Mouse (Mus musculus) midbrain, embryonic 11.5 days (tissue): ENCODE results near the gene Thsd4. TPM values are rescaled to one million over a fixed set of nuclear protein-coding genes. Genes with fewer than 3 reads are reported as not detected.
A peak's percentile ranks its signal among the peaks of the same experiment; 100 is the strongest.

Source experiments
- ATAC-seq: fragments of 200-750 bp; cut with Nextera tagmentation; 2 replicates; pipeline ENCODE4 v1.8.0; 2017; ENCODE audit warnings: moderate TSS enrichment, moderate library complexity; ENCODE audit not compliant: low FRiP score
- DNase-seq: peaks from one replicate; pipeline ENCODE4 v3.0.0; 2015; ENCODE audit warnings: low spot score; ENCODE audit errors: missing footprints
- H3K27ac ChIP-seq: fragments of 300-500 bp; sonication (generic); 2 replicates; pipeline ENCODE4 v1.5.1; 2014; ENCODE audit warnings: low read depth, low read length
- H3K27me3 ChIP-seq: fragments of 300-500 bp; sonication (generic); 2 replicates; pipeline ENCODE4 v1.6.1; 2014; ENCODE audit warnings: mild to moderate bottlenecking, low read length, moderate library complexity, mixed read lengths; ENCODE audit not compliant: control insufficient read depth, insufficient read depth
- H3K36me3 ChIP-seq: fragments of 300-500 bp; sonication (generic); 2 replicates; pipeline ENCODE4 v1.6.1; 2014; ENCODE audit warnings: mild to moderate bottlenecking, low read length, moderate library complexity, mixed read lengths; ENCODE audit not compliant: control insufficient read depth, insufficient read depth
- H3K4me1 ChIP-seq: fragments of 300-500 bp; sonication (generic); 2 replicates; pipeline ENCODE4 v1.6.1; 2014; ENCODE audit warnings: low read length; ENCODE audit not compliant: control insufficient read depth, insufficient read depth
- H3K4me2 ChIP-seq: fragments of 300-500 bp; sonication (generic); 2 replicates; pipeline ENCODE4 v1.6.1; 2014; ENCODE audit warnings: mild to moderate bottlenecking, moderate library complexity
- H3K4me3 ChIP-seq: fragments of 300-500 bp; sonication (generic); 2 replicates; pipeline ENCODE4 v1.5.1; 2014; ENCODE audit warnings: low read depth, low read length
- H3K9ac ChIP-seq: fragments of 300-500 bp; sonication (generic); 2 replicates; pipeline ENCODE4 v1.6.1; 2014; ENCODE audit warnings: low read length
- H3K9me3 ChIP-seq: fragments of 300-500 bp; sonication (generic); 2 replicates; pipeline ENCODE4 v1.6.1; 2016; ENCODE audit warnings: low read length; ENCODE audit not compliant: control insufficient read depth
- WGBS: fragments of 180-500 bp; shearing (Covaris S2); extraction: QIAGEN DNeasy Blood & Tissue Kit; methylation state at CpG from one replicate; pipeline ENCODE4 v1.1.7; 2014; 5-methylcytosine and 5-hydroxymethylcytosine counted together
- polyA plus RNA-seq: library from polyadenylated mRNA; unstranded; fragments of >200 nt; fragmentation: Nextera tagmentation; extraction: Ambion mirVana; gene quantifications from 2 replicates; pipeline ENCODE4 v1.2.1, GENCODE M21; 2014

Gene Thsd4
- polyA plus RNA-seq, 1 experiment from 2014 or later: 6.4 TPM

- WGBS: 79% methylated on average over 7 of the region's 7 CpGs
- DNase-seq (peak; percentile 69), ATAC-seq (no peak)
- H3K27me3 ChIP-seq: no peaks in the 10 kb centered on the region
- H3K4me1 ChIP-seq: no peaks in the 10 kb centered on the region
- no peak overlapping the region for H3K4me3 ChIP-seq
- no peaks in the 10 kb centered on the region for H3K36me3 ChIP-seq
- no peak overlapping the region for H3K27ac ChIP-seq
- H3K9me3 ChIP-seq: no peaks in the 10 kb centered on the region
- H3K4me2 ChIP-seq: no peak overlapping the region
- H3K9ac ChIP-seq: no peak overlapping the region
Observed at GRCm38 (mm10) chr9:60117831-60118230, 404.0 kb downstream of the Thsd4 start.

GRCm38 (mm10) chr9:60115711-60116247 lies 406.1 kb downstream of the Thsd4 start:
- no peak overlapping the region for H3K9ac ChIP-seq
- DNase-seq (peak; percentile 70), ATAC-seq (no peak)
- no peak overlapping the region for H3K4me3 ChIP-seq
- no peaks in the 10 kb centered on the region for H3K36me3 ChIP-seq
- no peaks in the 10 kb centered on the region for H3K27me3 ChIP-seq
- H3K9me3 ChIP-seq: no peaks in the 10 kb centered on the region
- 79% methylated on average over 6 of the region's 6 CpGs for WGBS
- no peak overlapping the region for H3K27ac ChIP-seq
- H3K4me2 ChIP-seq: no peak overlapping the region
- no peaks in the 10 kb centered on the region for H3K4me1 ChIP-seq

- Histone ChIP-seq H3K27me3 (no peaks in the 10 kb centered on the region), H3K4me3 (no peak overlapping the region), H3K4me2 (no peak overlapping the region), H3K27ac (no peak overlapping the region), H3K36me3 (no peaks in the 10 kb centered on the region), H3K9me3 (no peaks in the 10 kb centered on the region), H3K9ac (no peak overlapping the region), H3K4me1 (no peaks in the 10 kb centered on the region)
- DNase-seq (peak; percentile 60), ATAC-seq (no peak)
- WGBS: 92% methylated on average over 9 of the region's 9 CpGs
Observed at GRCm38 (mm10) chr9:60115306-60115705, 406.5 kb downstream of the Thsd4 start.

- WGBS: 90% methylated on average over 5 of the region's 5 CpGs
- peak; percentile 14 for DNase-seq
- Histone ChIP-seq H3K27ac (no peak overlapping the region), H3K9me3 (no peaks in the 10 kb centered on the region), H3K4me1 (no peaks in the 10 kb centered on the region), H3K9ac (no peak overlapping the region), H3K27me3 (no peaks in the 10 kb centered on the region), H3K4me3 (no peak overlapping the region), H3K36me3 (no peaks in the 10 kb centered on the region), H3K4me2 (no peak overlapping the region)
- no peak for ATAC-seq
Observed at GRCm38 (mm10) chr9:60110200-60110599, 411.6 kb downstream of the Thsd4 start.

- ATAC-seq: no peak
- no peak overlapping the region for H3K9ac ChIP-seq
- no peak overlapping the region for H3K27ac ChIP-seq
- 89% methylated on average over 6 of the region's 6 CpGs for WGBS
- no peak for DNase-seq
- H3K27me3 ChIP-seq: no peaks in the 10 kb centered on the region
- H3K9me3 ChIP-seq: no peaks in the 10 kb centered on the region
- no peak overlapping the region for H3K4me3 ChIP-seq
- H3K36me3 ChIP-seq: no peaks in the 10 kb centered on the region
- no peak overlapping the region for H3K4me2 ChIP-seq
- H3K4me1 ChIP-seq: no peaks in the 10 kb centered on the region
Observed at GRCm38 (mm10) chr9:60106683-60107082, 415.2 kb downstream of the Thsd4 start.

- no peaks in the 10 kb centered on the region for H3K27me3 ChIP-seq
- WGBS: 63% methylated on average over 1 of the region's 1 CpGs
- H3K36me3 ChIP-seq: no peaks in the 10 kb centered on the region
- no peak overlapping the region for H3K4me3 ChIP-seq
- DNase-seq (no peak), ATAC-seq (no peak)
- H3K4me2 ChIP-seq: no peak overlapping the region
- no peak overlapping the region for H3K9ac ChIP-seq
- H3K9me3 ChIP-seq: no peaks in the 10 kb centered on the region
- H3K4me1 ChIP-seq: no peaks in the 10 kb centered on the region
- no peak overlapping the region for H3K27ac ChIP-seq
Observed at GRCm38 (mm10) chr9:60106106-60106505, 415.7 kb downstream of the Thsd4 start.

- no peaks in the 10 kb centered on the region for H3K27me3 ChIP-seq
- no peak overlapping the region for H3K4me3 ChIP-seq
- H3K9ac ChIP-seq: no peak overlapping the region
- H3K4me1 ChIP-seq: no peaks in the 10 kb centered on the region
- H3K36me3 ChIP-seq: no peaks in the 10 kb centered on the region
- 65% methylated on average over 1 of the region's 1 CpGs for WGBS
- no peak overlapping the region for H3K4me2 ChIP-seq
- ATAC-seq (no peak), DNase-seq (no peak)
- H3K27ac ChIP-seq: no peak overlapping the region
- no peaks in the 10 kb centered on the region for H3K9me3 ChIP-seq
Observed at GRCm38 (mm10) chr9:60094211-60094610, 427.6 kb downstream of the Thsd4 start.

GRCm38 (mm10) chr9:60092428-60092827 lies 429.4 kb downstream of the Thsd4 start:
- Histone ChIP-seq H3K4me2 (no peak overlapping the region), H3K27ac (no peak overlapping the region), H3K9me3 (no peaks in the 10 kb centered on the region), H3K9ac (no peak overlapping the region), H3K4me1 (no peaks in the 10 kb centered on the region), H3K36me3 (no peaks in the 10 kb centered on the region), H3K27me3 (no peaks in the 10 kb centered on the region), H3K4me3 (no peak overlapping the region)
- ATAC-seq: no peak
- no peak for DNase-seq
- 52% methylated on average over 5 of the region's 5 CpGs for WGBS

GRCm38 (mm10) chr9:60089441-60089840 lies 432.4 kb downstream of the Thsd4 start:
- no peaks in the 10 kb centered on the region for H3K36me3 ChIP-seq
- DNase-seq (no peak), ATAC-seq (no peak)
- no peaks in the 10 kb centered on the region for H3K9me3 ChIP-seq
- no peaks in the 10 kb centered on the region for H3K27me3 ChIP-seq
- no peak overlapping the region for H3K9ac ChIP-seq
- no peak overlapping the region for H3K4me3 ChIP-seq
- no peak overlapping the region for H3K4me2 ChIP-seq
- H3K4me1 ChIP-seq: no peaks in the 10 kb centered on the region
- no peak overlapping the region for H3K27ac ChIP-seq
- WGBS: 85% methylated on average over 4 of the region's 4 CpGs
